In genomic region chr3:79203821-79204220, GRCm38 (mm10) we compare ENCODE assay signal across 7 mouse cellular contexts.
"Had no signal": no experiment of that assay in that cellular context is flagged by ENCODE, and none has a peak within 500 bp of the region (broad histone marks: within the 10 kb centered on the region; RNA-seq: fewer than 3 reads in every experiment).

No protein-coding gene starts in this region.

- H3K4me3 ChIP-seq: intestine, embryonic 15.5 days; limb, embryonic 15.5 days; liver, embryonic 12.5 days; midbrain, embryonic 12.5 days; neural tube, embryonic 13.5 days; stomach, embryonic 15.5 days had no signal

- DNase-seq: retina, postnatal 1 day had no signal

- H3K27ac ChIP-seq: intestine, embryonic 15.5 days; liver, embryonic 12.5 days; midbrain, embryonic 12.5 days; neural tube, embryonic 13.5 days had no signal

- H3K27me3 ChIP-seq: intestine, embryonic 15.5 days; limb, embryonic 15.5 days; liver, embryonic 12.5 days; midbrain, embryonic 12.5 days; neural tube, embryonic 13.5 days; stomach, embryonic 15.5 days had no signal

- H3K36me3 ChIP-seq: intestine, embryonic 15.5 days; liver, embryonic 12.5 days; midbrain, embryonic 12.5 days; stomach, embryonic 15.5 days had no signal

- H3K9me3 ChIP-seq: intestine, embryonic 15.5 days; limb, embryonic 15.5 days; liver, embryonic 12.5 days; midbrain, embryonic 12.5 days; neural tube, embryonic 13.5 days; stomach, embryonic 15.5 days had no signal
